Mouse (Mus musculus) neural tube, embryonic 14.5 days (tissue): ENCODE data around the gene Gm20518. TPM values are rescaled to one million over a fixed set of nuclear protein-coding genes. Genes with fewer than 3 reads are reported as not detected.

Source experiments
- ATAC-seq: fragments of 200-750 bp; cut with Nextera tagmentation; 2 replicates; pipeline ENCODE4 v1.8.0; 2017; ENCODE audit warnings: low read depth, mild to moderate bottlenecking, moderate TSS enrichment, moderate library complexity
- H3K27ac ChIP-seq: fragments of 300-500 bp; sonication (generic); 2 replicates; pipeline ENCODE4 v1.5.1; 2014; ENCODE audit warnings: low read depth, mild to moderate bottlenecking, control low read depth, low read length, moderate library complexity, mixed read lengths
- H3K27me3 ChIP-seq: fragments of 300-500 bp; sonication (generic); 2 replicates; pipeline ENCODE4 v1.6.1; 2014; ENCODE audit warnings: low read length; ENCODE audit not compliant: control insufficient read depth, insufficient read depth
- H3K36me3 ChIP-seq: fragments of 300-500 bp; sonication (generic); 2 replicates; pipeline ENCODE4 v1.6.1; 2014; ENCODE audit warnings: low read length, mixed read lengths; ENCODE audit not compliant: control insufficient read depth, insufficient read depth
- H3K4me1 ChIP-seq: fragments of 300-500 bp; sonication (generic); 2 replicates; pipeline ENCODE4 v1.6.1; 2014; ENCODE audit warnings: low read length; ENCODE audit not compliant: control insufficient read depth, insufficient read depth
- H3K4me2 ChIP-seq: fragments of 300-500 bp; sonication (generic); 2 replicates; pipeline ENCODE4 v1.6.1; 2014; ENCODE audit warnings: mild to moderate bottlenecking, low read depth, low read length, control low read depth
- H3K4me3 ChIP-seq: fragments of 300-500 bp; sonication (generic); 2 replicates; pipeline ENCODE4 v1.5.1; 2014; ENCODE audit warnings: low read depth, low read length, control low read depth, mixed read lengths
- H3K9ac ChIP-seq: fragments of 300-500 bp; sonication (generic); replicated peaks from 2 replicates; pipeline ENCODE4 v1.6.1; 2014; ENCODE audit warnings: low read depth, mild to moderate bottlenecking, control low read depth, low read length, mixed read lengths
- H3K9me3 ChIP-seq: fragments of 300-500 bp; sonication (generic); 2 replicates; pipeline ENCODE4 v1.6.1; 2016; ENCODE audit warnings: low read length; ENCODE audit not compliant: control insufficient read depth
- WGBS: fragments of 180-500 bp; shearing (Covaris S2); extraction: QIAGEN DNeasy Blood & Tissue Kit; methylation state at CpG from one replicate; pipeline ENCODE4 v1.1.7; 2014; 5-methylcytosine and 5-hydroxymethylcytosine counted together
- polyA plus RNA-seq: library from polyadenylated mRNA; unstranded; fragments of >200 nt; fragmentation: Nextera tagmentation; extraction: Ambion mirVana; gene quantifications from 2 replicates; pipeline ENCODE4 v1.2.1, GENCODE M21; 2014

Gm20518 gene
- polyA plus RNA-seq, 1 experiment from 2014 or later = 0.36 TPM

DNA sequence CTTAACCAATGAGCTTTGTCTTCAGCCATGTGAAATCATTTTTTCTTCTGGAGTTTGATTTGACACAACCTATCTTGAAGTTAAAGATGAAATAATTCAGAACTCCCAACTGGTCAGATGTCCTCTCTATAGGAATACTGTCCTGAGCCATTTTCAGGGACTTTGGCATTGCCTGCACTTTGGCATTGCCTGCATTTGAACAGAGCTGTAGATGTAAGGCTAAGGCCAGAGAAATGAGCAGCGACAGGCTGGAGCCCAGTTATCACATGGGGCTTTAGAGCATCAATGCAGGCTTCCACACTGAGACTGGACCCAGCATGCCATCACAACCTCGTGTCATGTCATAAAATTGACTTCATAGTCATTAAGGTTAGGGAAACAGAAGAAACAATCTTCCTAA lies 38.2 kb downstream of the Gm20518 start:
- no peaks in the 10 kb centered on the region for H3K4me1 ChIP-seq
- H3K27me3 ChIP-seq = no peaks in the 10 kb centered on the region
- H3K27ac ChIP-seq = no peak overlapping the region
- H3K4me3 ChIP-seq = no peak overlapping the region
- H3K9me3 ChIP-seq = no peaks in the 10 kb centered on the region
- no peak overlapping the region for H3K4me2 ChIP-seq
- peaks cover 54% of the 10 kb centered on the region for H3K36me3 ChIP-seq
- no peak overlapping the region for H3K9ac ChIP-seq
- no peak for ATAC-seq
- WGBS = 85% methylated on average over 2 of the region's 2 CpGs

DNA sequence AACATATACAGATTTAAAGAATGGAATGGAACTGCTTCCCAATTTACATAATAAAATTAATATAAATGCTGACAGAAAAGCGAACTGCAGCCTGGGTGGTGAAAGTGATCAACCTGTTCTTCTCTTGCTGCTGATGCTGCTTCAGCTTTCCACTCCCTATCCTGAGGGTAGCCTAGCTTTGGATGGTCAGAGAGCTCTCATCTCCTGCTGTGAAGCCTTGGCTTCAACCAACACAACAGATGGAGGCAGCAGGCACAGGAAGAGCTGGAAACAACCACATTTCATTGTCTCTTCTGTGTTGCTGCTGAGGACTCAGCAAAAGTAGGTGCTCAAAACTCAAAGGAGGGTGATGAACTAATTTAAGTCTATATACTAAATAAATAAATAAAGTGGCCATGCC lies 39.6 kb downstream of the Gm20518 start:
- H3K4me2 ChIP-seq = no peak overlapping the region
- H3K27ac ChIP-seq = no peak overlapping the region
- H3K9ac ChIP-seq = no peak overlapping the region
- no peaks in the 10 kb centered on the region for H3K9me3 ChIP-seq
- WGBS = 95% methylated on average over 1 of the region's 1 CpGs
- H3K4me3 ChIP-seq = no peak overlapping the region
- peaks cover 52% of the 10 kb centered on the region for H3K36me3 ChIP-seq
- no peak for ATAC-seq
- no peaks in the 10 kb centered on the region for H3K4me1 ChIP-seq
- H3K27me3 ChIP-seq = no peaks in the 10 kb centered on the region

DNA sequence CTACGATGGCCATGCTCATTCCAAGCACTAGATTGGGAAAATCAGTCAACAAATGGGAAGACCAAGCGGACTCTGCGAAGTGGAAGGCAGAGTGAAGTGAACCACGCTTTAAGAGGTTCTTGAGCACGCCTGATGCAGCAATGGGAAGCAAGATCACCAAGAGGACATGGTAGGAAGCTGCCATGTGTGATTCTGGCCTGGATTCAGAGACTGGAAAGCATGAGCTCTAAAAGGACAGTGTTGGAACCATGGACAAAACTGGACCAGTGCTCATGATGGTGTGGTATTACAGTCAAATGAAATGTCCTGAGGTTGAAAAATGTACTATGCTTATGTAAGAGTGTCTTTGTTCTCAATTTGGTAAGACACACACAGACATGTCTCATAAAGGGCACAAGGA lies 40.1 kb downstream of the Gm20518 start:
- Histone ChIP-seq H3K4me3 (no peak overlapping the region), H3K4me1 (no peaks in the 10 kb centered on the region), H3K9ac (no peak overlapping the region), H3K9me3 (no peaks in the 10 kb centered on the region), H3K27ac (no peak overlapping the region), H3K36me3 (peaks cover 52% of the 10 kb centered on the region), H3K27me3 (no peaks in the 10 kb centered on the region), H3K4me2 (no peak overlapping the region)
- 96% methylated on average over 5 of the region's 5 CpGs for WGBS
- no peak for ATAC-seq

DNA sequence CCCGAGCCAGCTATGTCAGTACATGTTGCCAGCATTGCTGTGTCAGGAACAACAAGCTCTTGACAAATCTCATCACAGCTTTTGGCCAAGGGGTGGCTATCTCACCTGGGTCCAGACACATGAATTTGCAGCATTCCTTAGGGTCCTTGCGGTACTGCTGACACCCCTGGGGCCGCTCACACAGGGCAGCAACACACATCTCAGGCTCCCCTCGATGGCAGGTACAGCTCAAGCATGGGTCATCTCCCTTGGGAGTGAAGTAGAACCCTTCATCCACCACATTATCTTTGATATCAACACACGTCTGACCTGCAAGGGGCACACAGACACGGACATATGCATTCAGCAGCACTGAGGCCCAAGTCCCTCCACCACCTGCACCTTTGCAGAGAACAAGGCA lies 42.0 kb downstream of the Gm20518 start:
- H3K4me1 ChIP-seq = no peaks in the 10 kb centered on the region
- H3K27ac ChIP-seq = no peak overlapping the region
- no peak overlapping the region for H3K4me2 ChIP-seq
- H3K9me3 ChIP-seq = no peaks in the 10 kb centered on the region
- no peaks in the 10 kb centered on the region for H3K27me3 ChIP-seq
- no peak overlapping the region for H3K4me3 ChIP-seq
- 89% methylated on average over 6 of the region's 6 CpGs for WGBS
- ATAC-seq = 0 out of 2 replicates have a peak, but pooled peaks have one; percentile 34
- peaks cover 56% of the 10 kb centered on the region for H3K36me3 ChIP-seq
- H3K9ac ChIP-seq = no peak overlapping the region

DNA sequence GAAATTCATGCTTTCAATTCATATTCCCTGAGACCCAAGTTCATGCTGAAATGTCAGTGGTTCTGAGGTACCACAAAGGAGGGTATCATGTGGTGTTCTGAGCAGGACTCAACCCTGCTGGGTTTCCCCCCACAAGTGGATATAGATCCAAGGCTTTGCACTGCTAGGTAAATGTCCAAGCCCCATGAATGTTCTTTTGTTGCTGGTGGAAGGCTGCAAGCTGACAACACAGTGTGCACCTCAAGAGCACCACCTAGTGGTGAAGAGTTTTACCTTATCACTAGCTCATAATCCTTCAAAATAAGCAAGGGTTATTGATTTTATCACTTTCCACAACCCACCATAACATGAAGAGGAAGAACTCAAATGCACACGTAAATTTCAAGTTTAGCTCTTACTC lies 42.5 kb downstream of the Gm20518 start:
- H3K27me3 ChIP-seq = no peaks in the 10 kb centered on the region
- no peak overlapping the region for H3K4me2 ChIP-seq
- H3K9ac ChIP-seq = no peak overlapping the region
- H3K27ac ChIP-seq = 0 out of 2 replicates have a peak overlapping the region, but pooled peaks have one; percentile 30
- no peaks in the 10 kb centered on the region for H3K9me3 ChIP-seq
- H3K4me1 ChIP-seq = no peaks in the 10 kb centered on the region
- no peak overlapping the region for H3K4me3 ChIP-seq
- peaks cover 62% of the 10 kb centered on the region for H3K36me3 ChIP-seq
- 20% methylated on average over 1 of the region's 1 CpGs for WGBS
- ATAC-seq = peak; percentile 81; the same call in 1 of the 2 replicates

DNA sequence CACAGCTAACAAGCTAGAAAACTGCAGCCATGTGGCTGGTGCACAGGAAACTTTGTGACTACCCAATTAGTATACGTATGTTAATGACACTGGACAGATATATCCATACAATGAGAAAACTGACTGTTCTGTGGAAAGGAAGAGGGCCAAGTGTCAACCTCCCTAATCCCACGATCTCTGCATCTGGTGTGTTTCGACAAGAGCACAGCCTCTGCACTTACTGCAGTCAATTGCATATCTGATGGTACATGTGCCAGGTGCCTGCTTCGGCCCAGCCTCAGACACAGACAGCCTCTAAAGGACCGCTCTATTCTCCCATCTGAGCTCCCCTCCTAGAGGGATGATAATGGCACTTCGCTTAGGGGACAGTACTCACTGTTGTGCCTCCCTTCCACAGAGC lies 43.0 kb downstream of the Gm20518 start:
- Histone ChIP-seq H3K27me3 (no peaks in the 10 kb centered on the region), H3K4me3 (no peak overlapping the region), H3K9me3 (no peaks in the 10 kb centered on the region), H3K27ac (no peak overlapping the region), H3K4me1 (no peaks in the 10 kb centered on the region), H3K4me2 (no peak overlapping the region), H3K9ac (no peak overlapping the region), H3K36me3 (peaks cover 65% of the 10 kb centered on the region)
- WGBS = 96% methylated on average over 6 of the region's 6 CpGs
- no peak for ATAC-seq

DNA sequence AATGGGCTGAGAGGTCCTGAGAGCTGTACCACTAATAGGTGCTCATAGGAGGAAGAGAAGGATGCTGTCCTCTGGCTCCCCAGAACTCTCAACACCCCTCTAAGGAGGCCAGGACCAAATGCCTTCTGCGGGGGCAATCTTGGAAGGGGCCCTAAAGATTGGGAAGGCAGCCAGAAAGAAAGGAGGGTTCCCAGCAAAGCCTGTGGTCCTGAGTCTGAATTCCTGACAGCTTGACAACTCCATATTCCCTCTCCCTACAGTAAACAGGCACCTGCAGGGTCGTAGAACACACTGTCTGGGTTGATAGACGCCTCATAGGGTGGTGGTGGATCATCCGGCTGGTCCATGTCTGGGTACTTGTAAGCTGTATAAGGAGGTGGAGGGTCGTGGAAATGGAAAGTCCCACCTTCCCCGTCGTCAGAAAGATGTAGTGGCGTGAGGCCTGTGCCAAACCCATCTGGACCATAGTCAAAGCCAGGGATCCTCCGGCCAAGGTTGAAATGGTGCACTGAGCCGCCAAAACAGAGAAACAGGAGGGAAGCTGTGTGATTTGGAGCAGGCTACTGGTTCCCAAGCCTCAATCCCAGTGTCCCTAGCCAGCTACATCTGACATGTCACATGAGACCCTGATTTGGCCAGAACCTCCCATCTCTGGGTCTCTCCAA lies 47.6 kb downstream of the Gm20518 start:
- Histone ChIP-seq H3K9ac (no peak overlapping the region), H3K9me3 (no peaks in the 10 kb centered on the region), H3K36me3 (peaks cover 76% of the 10 kb centered on the region), H3K4me1 (no peaks in the 10 kb centered on the region), H3K27ac (no peak overlapping the region), H3K27me3 (no peaks in the 10 kb centered on the region), H3K4me2 (no peak overlapping the region), H3K4me3 (no peak overlapping the region)
- 95% methylated on average over 10 of the region's 10 CpGs for WGBS
- ATAC-seq = no peak

DNA sequence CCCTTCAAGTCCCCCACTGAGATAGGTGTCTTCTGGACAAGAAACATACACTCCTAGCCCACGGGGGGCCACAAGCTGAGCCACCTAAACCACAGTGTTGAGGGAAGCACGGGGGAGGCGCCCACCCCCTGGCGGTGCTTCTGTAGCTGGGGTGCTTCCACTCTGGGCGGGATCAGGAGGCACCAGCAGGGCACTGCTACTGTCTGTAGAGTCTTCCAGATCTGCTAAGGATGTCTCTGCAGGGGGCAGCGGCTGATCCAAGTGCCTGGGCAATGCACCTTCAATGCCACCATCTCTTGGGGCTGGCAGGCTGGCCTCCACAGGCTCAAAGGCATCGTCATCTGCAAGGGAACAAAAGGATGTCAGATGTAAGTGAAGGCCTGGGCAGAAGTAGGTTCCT lies 49.0 kb downstream of the Gm20518 start:
- H3K36me3 ChIP-seq = peaks cover 64% of the 10 kb centered on the region
- 98% methylated on average over 7 of the region's 7 CpGs for WGBS
- H3K27ac ChIP-seq = no peak overlapping the region
- no peaks in the 10 kb centered on the region for H3K4me1 ChIP-seq
- H3K9ac ChIP-seq = no peak overlapping the region
- no peaks in the 10 kb centered on the region for H3K27me3 ChIP-seq
- no peak for ATAC-seq
- no peaks in the 10 kb centered on the region for H3K9me3 ChIP-seq
- H3K4me3 ChIP-seq = no peak overlapping the region
- H3K4me2 ChIP-seq = no peak overlapping the region

DNA sequence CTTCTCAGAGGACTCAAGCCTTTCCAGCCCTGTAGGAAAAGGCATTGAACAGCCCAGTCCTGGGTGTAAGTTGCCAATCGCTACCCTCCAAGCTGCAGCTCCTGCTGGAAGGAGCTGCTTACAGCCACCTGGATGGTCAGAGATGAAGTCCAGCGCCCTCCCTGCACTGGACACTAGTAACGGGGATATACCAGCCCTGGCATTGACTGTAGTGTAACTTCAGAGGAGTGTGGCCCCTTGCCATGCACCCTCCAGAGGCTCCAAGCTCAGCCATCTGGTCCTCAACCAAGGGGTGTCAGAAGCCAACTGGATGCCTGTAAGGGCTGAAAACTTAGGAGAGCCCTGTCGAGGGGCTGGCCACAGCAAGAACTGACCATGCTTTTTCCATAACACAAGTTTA lies 51.5 kb downstream of the Gm20518 start:
- Histone ChIP-seq H3K9me3 (no peaks in the 10 kb centered on the region), H3K9ac (no peak overlapping the region), H3K27me3 (peaks cover 6% of the 10 kb centered on the region; the same call in 1 of the 2 replicates), H3K4me2 (no peak overlapping the region), H3K4me1 (no peaks in the 10 kb centered on the region; the same call in 1 of the 2 replicates), H3K4me3 (no peak overlapping the region), H3K36me3 (peaks cover 42% of the 10 kb centered on the region), H3K27ac (no peak overlapping the region)
- WGBS = 89% methylated on average over 4 of the region's 4 CpGs
- ATAC-seq = no peak
